Mouse (Mus musculus) kidney, postnatal 36 days (tissue): Measurements from ENCODE around the gene Cyp2d26.

ENCODE experiments used
- DNase-seq, 2 experiments: peaks; one replicate each; pipeline ENCODE4 v3.0.0; 2021 to 2022; ENCODE audit warnings: mixed read lengths in 2 of 2

Gene Cyp2d26

DNA sequence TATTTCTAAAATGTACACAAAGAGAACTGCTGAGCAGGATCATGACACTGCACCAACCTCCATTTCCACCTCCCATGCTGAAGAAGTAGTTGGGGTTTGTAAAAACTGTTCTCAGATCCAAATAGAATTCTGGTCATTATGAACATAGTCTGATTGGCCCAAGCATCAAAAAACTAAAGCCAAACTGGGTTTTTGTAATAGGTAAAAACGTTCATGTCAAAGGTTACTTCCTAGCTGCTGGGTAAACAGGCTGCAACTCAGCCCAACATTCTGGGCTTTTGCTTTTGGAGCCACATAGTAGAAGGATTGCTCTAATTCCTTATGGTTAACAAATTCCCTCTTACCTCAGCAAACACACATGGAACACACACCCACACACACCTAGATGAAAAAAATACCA, 46.0 kb downstream of the Cyp2d26 start:
- DNase-seq, result no peak

DNA sequence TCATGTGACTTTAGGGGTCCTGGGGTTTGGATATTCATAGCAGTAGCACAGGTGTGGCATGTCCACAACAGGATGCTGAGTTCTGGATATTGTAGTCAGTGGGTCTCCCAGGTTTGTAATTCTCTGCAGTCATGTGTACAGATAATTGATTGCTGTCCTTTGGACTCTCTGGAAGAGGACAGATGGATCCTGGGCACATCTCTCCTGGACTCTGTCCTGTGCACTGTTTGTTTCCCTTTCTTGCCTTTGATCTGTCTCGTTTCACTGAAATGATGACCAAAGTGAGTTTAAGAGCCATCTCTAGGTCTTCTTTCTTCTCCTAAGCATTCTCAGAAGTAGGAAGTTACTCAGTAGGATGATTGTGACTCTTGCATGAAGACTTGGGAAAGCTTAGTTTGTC, 46.6 kb downstream of the Cyp2d26 start:
- peak in 1 of 2 experiments; percentile 14 for DNase-seq
